Mouse (Mus musculus) neutrophil, adult 59 days (primary cell): ENCODE results near the gene Il1b. TPM values are rescaled to one million over a fixed set of nuclear protein-coding genes. Genes with fewer than 3 reads are reported as not detected.

Experiments used
- total RNA-seq, 2 experiments: library from RNA; stranded (reverse); gene quantifications; 1 replicate in 1 of 2; 2 replicates in 1 of 2; pipeline ENCODE4 v1.2.4; 2023

Gene Il1b
- total RNA-seq: 100 to 1,000 TPM; 344 to 428 TPM

DNA sequence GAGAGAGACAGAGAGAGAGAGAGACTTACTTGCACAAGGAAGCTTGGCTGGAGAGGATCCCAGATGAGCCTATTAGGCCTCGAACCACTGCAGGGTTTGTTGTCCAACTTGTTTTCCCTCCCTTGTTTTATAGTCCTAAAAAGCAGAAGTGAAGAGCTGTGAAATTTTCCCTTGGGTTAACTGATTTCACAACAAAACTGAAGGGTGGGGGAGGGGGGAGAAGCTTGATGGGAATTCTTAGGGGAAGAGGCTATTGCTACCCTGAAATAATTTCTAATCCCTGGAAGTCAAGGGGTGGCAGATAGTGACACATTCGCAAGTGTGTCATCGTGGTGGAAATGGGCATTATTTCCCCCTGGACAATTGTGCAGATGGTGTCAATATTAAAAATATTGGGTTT is at the start of gene Il1b:
Il1b (minus strand) TSS at position 101 of the 400 bp plus-strand sequence.

Other genes with a start within 250 kb of the Il1b start
- gene Chchd5, start 241.4 kb downstream of the Il1b start, total RNA-seq: 1 to 10 TPM; 5.7 to 8.4 TPM
- 100 to 1,000 TPM; 108 to 120 TPM for gene Slc20a1, start 172.4 kb downstream of the Il1b start, total RNA-seq
- gene Ckap2l, start 73.9 kb downstream of the Il1b start, total RNA-seq: 10 to 100 TPM; 29.0 to 29.9 TPM
- under 1 TPM; 0.51 to 0.68 TPM for gene Il1a, start 61.2 kb downstream of the Il1b start, total RNA-seq
- under 1 TPM in 1 of 2 experiments, not detected in 1; 0.36 TPM for gene F830045P16Rik, start 165.5 kb upstream of the Il1b start, total RNA-seq
- 100 to 1,000 TPM; 365 to 430 TPM for gene Sirpa, start 221.7 kb upstream of the Il1b start, total RNA-seq